Mouse (Mus musculus): Measurements from ENCODE around the gene Olfm1. TPM values are rescaled to one million over a fixed set of nuclear protein-coding genes. Genes with fewer than 3 reads are reported as not detected.

The Olfm1 gene
- total RNA-seq, 2 experiments from 2014 or later: 6.8 to 13.7 TPM

DNA sequence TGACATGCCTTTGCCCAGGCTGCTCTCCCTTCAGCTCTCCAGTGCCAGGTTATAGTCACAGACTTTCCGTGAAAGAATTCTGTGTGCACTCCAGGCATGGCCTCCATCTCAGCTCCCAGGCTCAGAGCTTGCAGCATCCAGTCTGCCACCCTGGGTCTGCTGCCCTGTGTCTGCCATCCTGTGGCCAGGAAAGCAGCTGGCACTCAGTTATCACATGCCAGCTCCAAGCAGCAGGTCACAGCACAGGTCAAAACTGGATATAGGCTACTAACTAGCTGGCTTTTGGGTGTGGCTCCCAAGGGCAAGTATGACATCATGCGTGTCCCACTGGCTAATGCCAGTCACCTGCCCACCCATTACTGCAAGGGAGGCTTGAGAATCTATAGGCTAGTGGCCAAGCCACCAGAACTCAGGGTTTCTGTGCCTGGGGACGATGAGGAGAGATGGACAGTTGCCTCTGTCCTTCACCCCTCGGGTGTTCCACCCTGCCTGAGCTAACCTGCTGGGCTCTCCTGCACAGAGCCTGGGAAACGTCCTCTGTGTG is 53.4 kb downstream of the Olfm1 start:
- H3K4me3 ChIP-seq: no peak overlapping the region
- intact Hi-C loops (cut with DNase I): no loop called here
- no peak overlapping the region for H3K27ac ChIP-seq
- DNase-seq: peak; percentile 42
- TF ChIP-seq CTCF (IDR thresholded peaks at IDR 0.05): peak; percentile 32

DNA sequence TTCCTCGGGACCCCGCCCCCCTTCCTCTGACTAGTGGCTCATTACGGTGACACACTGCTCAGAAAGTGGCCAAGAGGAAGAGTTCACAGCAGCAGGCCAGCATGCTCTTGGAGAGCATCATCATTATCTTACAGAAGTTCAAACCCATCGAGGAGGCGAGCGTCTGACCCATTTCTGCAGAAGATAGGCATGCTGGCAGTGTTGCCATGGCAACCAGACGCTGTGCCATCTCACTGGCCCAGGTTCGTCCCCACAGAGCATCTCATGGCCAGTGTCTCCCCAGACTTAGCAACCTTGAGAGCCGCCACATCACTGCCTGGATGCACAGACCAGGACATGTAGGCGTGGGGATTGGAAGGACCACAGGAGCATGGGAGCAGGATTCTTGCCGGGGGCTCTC is 54.3 kb downstream of the Olfm1 start:
- no peak overlapping the region for H3K27ac ChIP-seq
- TF ChIP-seq CTCF (IDR thresholded peaks at IDR 0.05): no peak
- no peak for DNase-seq
- intact Hi-C loops (cut with DNase I): no loop called here
- H3K4me3 ChIP-seq: no peak overlapping the region

DNA sequence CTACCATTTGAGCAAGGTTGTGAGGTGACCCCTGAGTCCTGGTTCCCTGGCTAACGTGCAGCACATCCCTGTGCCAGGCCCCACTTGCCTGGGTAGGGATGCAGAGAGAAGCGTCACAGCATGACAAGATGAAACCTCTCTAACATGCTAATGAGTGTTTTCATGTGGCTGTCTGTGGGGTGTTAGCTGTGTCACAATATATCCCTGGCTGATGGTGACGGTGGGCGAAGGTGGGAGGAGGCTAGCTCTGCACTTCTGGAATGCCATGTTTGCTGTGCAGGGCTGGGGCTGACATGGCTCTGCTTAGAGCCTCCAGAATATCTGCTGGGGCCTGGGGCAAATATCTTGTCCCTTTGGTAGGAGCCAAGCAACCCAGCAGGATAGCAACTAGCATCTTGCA is 59.8 kb downstream of the Olfm1 start:
- intact Hi-C loops (cut with DNase I): no loop called here
- no peak overlapping the region for H3K4me3 ChIP-seq
- DNase-seq: no peak
- no peak overlapping the region for H3K27ac ChIP-seq
- TF ChIP-seq CTCF (IDR thresholded peaks at IDR 0.05): no peak

DNA sequence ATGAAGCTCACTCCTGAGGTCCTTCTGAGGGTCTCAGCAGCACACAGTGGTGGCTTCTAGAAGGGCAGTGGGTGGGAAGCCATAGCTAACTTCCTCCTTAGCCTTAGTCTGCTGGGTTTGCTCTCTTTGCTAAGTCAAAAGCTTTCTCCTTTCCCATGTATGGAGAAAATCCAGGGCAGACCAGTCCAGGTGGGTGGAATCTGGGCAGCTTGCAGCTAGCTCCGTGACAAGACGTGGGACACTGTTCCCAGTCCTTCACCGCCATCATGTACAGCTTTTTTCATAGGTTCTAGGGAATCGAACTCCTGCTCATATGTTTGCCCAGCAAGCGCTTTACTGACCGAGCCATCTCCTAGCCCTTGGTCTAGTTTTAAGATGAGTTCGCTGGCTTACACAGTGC is 63.2 kb downstream of the Olfm1 start:
- Histone ChIP-seq H3K4me3 (no peak overlapping the region), H3K27ac (no peak overlapping the region)
- no peak for TF ChIP-seq CTCF (IDR thresholded peaks at IDR 0.05)
- DNase-seq: no peak
- intact Hi-C loops (cut with DNase I): no loop called here

DNA sequence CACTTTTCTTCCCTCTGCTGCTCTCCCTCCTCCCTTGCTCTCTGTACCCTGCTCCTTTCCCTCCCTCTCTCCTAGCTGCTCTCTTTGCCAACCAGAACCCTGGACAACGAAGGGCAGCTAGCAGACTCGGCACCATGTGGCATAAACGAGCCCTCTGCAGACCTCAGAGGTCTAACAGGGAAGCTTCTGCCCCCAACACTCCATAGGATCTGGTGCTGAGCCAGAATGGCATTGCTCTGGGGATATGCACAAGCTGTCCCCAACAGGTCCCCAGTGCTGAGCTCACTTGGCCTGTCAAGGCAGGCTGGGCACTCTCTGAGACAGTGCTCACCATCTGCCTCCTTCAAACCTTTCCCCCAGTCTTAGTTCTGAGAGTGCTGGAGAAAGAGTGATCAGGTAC is 68.6 kb downstream of the Olfm1 start:
- DNase-seq: no peak
- intact Hi-C loops (cut with DNase I): no loop called here
- no peak for TF ChIP-seq CTCF (IDR thresholded peaks at IDR 0.05)
- no peak overlapping the region for H3K27ac ChIP-seq
- no peak overlapping the region for H3K4me3 ChIP-seq

DNA sequence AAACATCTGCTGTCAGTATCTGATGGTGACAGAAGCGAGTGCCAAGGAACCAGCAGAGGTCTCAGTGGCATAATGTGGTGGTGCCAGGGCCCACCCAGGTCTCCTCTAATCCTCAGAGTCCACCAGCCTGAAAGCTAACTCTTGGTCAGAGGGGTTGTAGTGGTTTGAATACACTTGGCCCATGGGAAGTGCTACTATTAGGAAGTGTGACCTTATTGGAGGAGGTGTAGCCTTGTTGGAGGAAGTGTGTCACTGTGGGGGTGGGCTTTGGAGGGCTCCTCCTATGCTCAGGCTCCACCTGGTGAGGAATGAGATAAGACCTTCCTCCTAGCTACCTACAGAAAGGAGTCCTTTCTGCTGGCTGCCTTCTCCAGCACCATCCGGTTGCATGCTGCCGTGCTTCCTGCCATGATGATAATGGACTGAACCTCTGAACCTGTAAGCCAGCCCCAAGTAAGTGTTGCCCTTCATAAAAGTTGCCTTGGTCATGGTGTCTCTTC is 75.0 kb downstream of the Olfm1 start:
- DNase-seq: no peak
- intact Hi-C loops (cut with DNase I): no loop called here
- no peak for TF ChIP-seq CTCF (IDR thresholded peaks at IDR 0.05)
- no peak overlapping the region for H3K27ac ChIP-seq
- H3K4me3 ChIP-seq: no peak overlapping the region

DNA sequence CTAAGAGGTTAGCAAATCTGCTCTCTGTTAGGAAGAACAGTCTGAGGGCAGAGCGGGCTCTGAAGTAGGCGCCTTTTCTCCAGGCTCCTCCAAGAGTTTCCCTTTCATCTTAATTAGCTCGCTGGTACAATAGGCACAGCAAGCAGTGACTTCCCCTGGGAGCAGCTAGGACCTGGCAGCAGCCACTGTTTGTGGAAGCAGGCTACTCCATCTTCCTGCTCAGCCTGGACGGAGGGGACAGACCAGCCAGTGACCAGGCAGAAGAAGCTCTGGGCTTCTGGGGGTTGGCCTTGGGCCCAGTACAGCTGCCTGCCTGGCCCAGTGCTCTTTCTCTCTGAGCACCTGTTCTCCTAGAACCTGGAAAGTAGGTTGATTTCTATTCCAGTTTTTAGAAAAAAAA is 77.8 kb downstream of the Olfm1 start:
- H3K27ac ChIP-seq: no peak overlapping the region
- intact Hi-C loops (cut with DNase I): no loop called here
- H3K4me3 ChIP-seq: no peak overlapping the region
- TF ChIP-seq CTCF (IDR thresholded peaks at IDR 0.05): no peak
- peak; percentile 60 for DNase-seq

DNA sequence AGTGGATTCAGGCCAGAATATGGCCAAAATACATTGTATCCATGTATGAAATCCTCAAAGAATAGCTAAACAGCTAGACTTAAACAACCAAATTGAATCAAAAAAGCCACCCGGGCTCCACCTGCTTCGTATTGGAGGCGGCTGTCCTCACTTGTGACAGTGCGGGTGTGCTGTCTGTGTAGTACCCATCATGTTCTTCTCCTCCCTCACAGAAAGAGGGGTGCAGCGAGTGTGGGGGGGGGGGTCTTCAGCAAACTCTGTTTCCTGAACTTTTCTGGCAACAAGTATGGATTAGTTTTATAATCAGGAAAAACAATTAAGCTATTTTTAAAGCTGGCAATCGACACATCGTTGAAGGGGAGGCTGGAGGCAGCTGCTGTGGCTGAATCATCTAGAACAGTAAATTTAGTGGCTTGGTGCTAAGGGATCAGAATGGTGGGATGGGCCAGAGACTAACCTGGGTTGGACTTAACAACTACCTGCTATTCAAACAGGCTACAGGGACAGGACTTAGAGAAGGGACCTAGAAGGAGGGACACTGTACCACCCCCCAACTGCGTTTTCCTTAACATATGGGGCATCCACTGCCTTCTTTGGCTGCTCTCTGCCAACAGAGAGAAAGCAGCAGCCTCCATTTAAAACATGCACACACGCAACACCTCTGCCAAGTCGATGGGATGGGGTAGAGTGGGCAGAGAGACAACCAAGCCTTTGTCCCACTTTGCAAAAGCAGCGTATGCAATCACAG is 79.6 kb downstream of the Olfm1 start:
- TF ChIP-seq CTCF (IDR thresholded peaks at IDR 0.05): no peak
- intact Hi-C loops (cut with DNase I): no loop called here
- no peak overlapping the region for H3K27ac ChIP-seq
- H3K4me3 ChIP-seq: no peak overlapping the region
- DNase-seq: no peak

DNA sequence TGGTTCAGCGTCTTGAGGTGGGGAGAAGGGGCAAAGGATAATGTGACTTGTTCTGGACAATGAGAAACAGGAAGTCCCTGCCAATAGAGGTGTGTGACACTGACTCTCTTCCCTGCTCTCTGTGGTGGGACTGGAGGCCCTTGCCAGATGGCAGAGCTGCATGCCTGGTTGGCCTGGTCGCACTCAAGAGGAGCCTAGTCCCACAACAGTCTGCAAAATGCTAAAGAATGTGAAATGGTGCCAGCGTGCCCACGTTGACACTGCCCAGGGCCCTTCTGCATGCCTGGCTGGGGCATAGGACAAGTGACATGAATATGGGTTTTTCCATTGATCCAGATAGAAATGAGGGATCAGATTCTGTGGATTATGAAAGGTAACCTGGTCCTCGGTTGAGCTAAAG is 81.2 kb downstream of the Olfm1 start:
- DNase-seq: no peak
- Histone ChIP-seq H3K4me3 (no peak overlapping the region), H3K27ac (no peak overlapping the region)
- intact Hi-C loops (cut with DNase I): no loop called here
- TF ChIP-seq CTCF (IDR thresholded peaks at IDR 0.05): no peak

DNA sequence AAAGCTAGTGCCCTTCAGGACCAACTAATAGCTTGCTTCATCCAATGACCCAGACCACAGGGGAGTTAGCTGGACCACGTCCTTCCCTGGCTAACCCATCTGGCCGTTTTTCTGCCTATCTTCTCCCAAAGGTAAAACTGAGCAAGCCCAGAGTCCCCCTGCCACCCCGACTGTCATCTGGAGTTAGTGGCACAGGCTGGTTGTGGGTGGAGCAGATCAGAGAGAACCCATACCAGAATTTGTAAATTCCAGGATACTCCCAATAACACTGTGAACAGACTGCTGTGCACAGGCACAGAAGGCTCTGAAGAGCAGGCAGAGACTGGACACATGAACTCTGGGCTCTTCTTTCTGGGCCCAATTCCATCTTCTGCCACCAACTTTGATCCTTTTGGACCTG is 82.6 kb downstream of the Olfm1 start:
- no peak for TF ChIP-seq CTCF (IDR thresholded peaks at IDR 0.05)
- DNase-seq: no peak
- H3K4me3 ChIP-seq: no peak overlapping the region
- no peak overlapping the region for H3K27ac ChIP-seq
- intact Hi-C loops (cut with DNase I): loop anchor here (5.0 kb wide), 1 partner anchor 102 kb away; no protein-coding TSS in a partner anchor

DNA sequence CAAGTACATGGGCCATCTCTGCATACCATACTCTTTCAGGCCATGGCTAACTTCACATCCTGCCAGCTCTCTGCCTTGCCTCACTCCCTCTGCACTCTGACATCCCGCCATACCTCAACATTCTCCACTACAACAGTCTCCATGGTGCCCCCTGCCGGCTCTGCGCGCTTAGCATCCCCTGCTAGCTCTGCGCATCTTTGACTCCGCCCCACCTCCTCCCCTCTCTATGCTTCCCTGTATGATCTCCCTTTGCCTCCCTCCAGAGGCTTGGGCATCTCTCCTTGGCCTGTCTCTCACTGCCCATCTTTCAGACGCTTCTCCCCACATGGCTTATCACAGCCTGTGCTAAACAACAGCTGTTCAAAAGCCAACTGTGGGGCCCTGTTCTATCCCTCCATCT is 85.4 kb downstream of the Olfm1 start:
- intact Hi-C loops (cut with DNase I): loop anchor here (1.0 to 5.0 kb wide), 2 partner anchors 74 to 99 kb away; no protein-coding TSS in a partner anchor
- no peak overlapping the region for H3K4me3 ChIP-seq
- H3K27ac ChIP-seq: no peak overlapping the region
- peak; percentile 86 for DNase-seq
- TF ChIP-seq CTCF (IDR thresholded peaks at IDR 0.05): peak; percentile 79

DNA sequence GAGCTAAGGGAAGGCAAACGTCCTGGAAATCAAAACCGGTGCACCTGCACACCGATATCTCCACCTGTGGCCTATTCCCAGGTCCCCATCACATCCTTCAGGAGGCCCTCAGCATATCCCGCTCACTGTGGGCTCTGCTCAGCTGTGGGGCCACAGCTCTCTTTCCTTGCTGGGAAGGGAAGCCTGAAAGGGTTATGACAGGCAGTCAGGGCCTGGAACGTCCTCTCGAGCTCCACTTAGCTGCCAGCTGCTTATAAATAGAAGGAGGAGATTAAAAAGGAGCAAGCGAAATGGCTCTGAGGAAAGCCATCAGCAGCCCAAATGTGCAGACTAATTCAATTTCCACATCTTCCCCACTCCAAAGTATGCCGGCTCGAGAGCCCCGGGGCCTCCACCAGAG is 86.1 kb downstream of the Olfm1 start:
- Histone ChIP-seq H3K4me3 (no peak overlapping the region), H3K27ac (peak overlapping the region; percentile 48)
- intact Hi-C loops (cut with DNase I): loop anchor here (1.0 to 5.0 kb wide), 2 partner anchors 75 to 98 kb away; no protein-coding TSS in a partner anchor
- peak; percentile 55 for DNase-seq
- no peak for TF ChIP-seq CTCF (IDR thresholded peaks at IDR 0.05)

Other genes starting within 250 kb of the Olfm1 start
- gene Fcnb, start 108.1 kb upstream of the Olfm1 start, total RNA-seq (2021): not detected

Data from gastrocnemius, adult 2 months (tissue).